Mouse (Mus musculus) heart, embryonic 16.5 days (tissue): Measurements from ENCODE around the gene Sox5. TPM values are rescaled to one million over a fixed set of nuclear protein-coding genes. Genes with fewer than 3 reads are reported as not detected.

Source experiments
- ATAC-seq: fragments of 200-750 bp; cut with Nextera tagmentation; replicated peaks from 2 replicates; pipeline ENCODE4 v1.8.0; 2017; ENCODE audit warnings: moderate number of reproducible peaks; ENCODE audit not compliant: insufficient read depth, low FRiP score; ENCODE audit errors: extremely low read depth
- H3K27ac ChIP-seq: fragments of 300-500 bp; sonication (generic); 2 replicates; pipeline ENCODE4 v1.5.1; 2014; ENCODE audit warnings: mild to moderate bottlenecking, low read length, control low read depth, moderate library complexity
- H3K27me3 ChIP-seq: fragments of 300-500 bp; sonication (generic); 2 replicates; pipeline ENCODE4 v1.6.1; 2014; ENCODE audit warnings: low read length, mixed read lengths; ENCODE audit not compliant: control insufficient read depth, insufficient read depth
- H3K36me3 ChIP-seq: fragments of 300-500 bp; sonication (generic); 2 replicates; pipeline ENCODE4 v1.6.1; 2014; ENCODE audit not compliant: control insufficient read depth, insufficient read depth
- H3K4me1 ChIP-seq: fragments of 300-500 bp; sonication (generic); 2 replicates; pipeline ENCODE4 v1.6.1; 2014; ENCODE audit warnings: low read length, mixed read lengths; ENCODE audit not compliant: control insufficient read depth, insufficient read depth
- H3K4me2 ChIP-seq: fragments of 300-500 bp; sonication (generic); 2 replicates; pipeline ENCODE4 v1.6.1; 2014; ENCODE audit warnings: low read depth, mild to moderate bottlenecking, control low read depth, low read length
- H3K4me3 ChIP-seq: fragments of 300-500 bp; sonication (generic); 2 replicates; pipeline ENCODE4 v1.5.1; 2014; ENCODE audit warnings: mild to moderate bottlenecking, control low read depth, low read length
- H3K9ac ChIP-seq: fragments of 300-500 bp; sonication (generic); 2 replicates; pipeline ENCODE4 v1.6.1; 2014; ENCODE audit warnings: low read length, control low read depth
- H3K9me3 ChIP-seq: fragments of 300-500 bp; sonication (generic); replicated peaks from 2 replicates; pipeline ENCODE4 v1.6.1; 2016; ENCODE audit warnings: low read length; ENCODE audit not compliant: control insufficient read depth
- WGBS: fragments of 180-500 bp; shearing (Covaris S2); extraction: QIAGEN DNeasy Blood & Tissue Kit; methylation state at CpG from one replicate; pipeline ENCODE4 v1.1.7; 2014; 5-methylcytosine and 5-hydroxymethylcytosine counted together
- polyA plus RNA-seq: library from polyadenylated mRNA; unstranded; fragments of >200 nt; fragmentation: Nextera tagmentation; extraction: Ambion mirVana; gene quantifications from 2 replicates; pipeline ENCODE4 v1.2.1, GENCODE M21; 2015

Gene Sox5
- polyA plus RNA-seq, 1 experiment from 2014 or later, result 8.8 TPM

GRCm38 (mm10) chr6:144687681-144688080 lies 94.1 kb downstream of the Sox5 start:
- no peaks in the 10 kb centered on the region for H3K9me3 ChIP-seq
- no peak overlapping the region for H3K9ac ChIP-seq
- no peak for ATAC-seq
- no peak overlapping the region for H3K4me3 ChIP-seq
- H3K27me3 ChIP-seq, result no peaks in the 10 kb centered on the region
- H3K4me1 ChIP-seq, result no peaks in the 10 kb centered on the region
- no peaks in the 10 kb centered on the region for H3K36me3 ChIP-seq
- H3K4me2 ChIP-seq, result no peak overlapping the region
- 31% methylated on average over 8 of the region's 8 CpGs for WGBS
- no peak overlapping the region for H3K27ac ChIP-seq

DNA sequence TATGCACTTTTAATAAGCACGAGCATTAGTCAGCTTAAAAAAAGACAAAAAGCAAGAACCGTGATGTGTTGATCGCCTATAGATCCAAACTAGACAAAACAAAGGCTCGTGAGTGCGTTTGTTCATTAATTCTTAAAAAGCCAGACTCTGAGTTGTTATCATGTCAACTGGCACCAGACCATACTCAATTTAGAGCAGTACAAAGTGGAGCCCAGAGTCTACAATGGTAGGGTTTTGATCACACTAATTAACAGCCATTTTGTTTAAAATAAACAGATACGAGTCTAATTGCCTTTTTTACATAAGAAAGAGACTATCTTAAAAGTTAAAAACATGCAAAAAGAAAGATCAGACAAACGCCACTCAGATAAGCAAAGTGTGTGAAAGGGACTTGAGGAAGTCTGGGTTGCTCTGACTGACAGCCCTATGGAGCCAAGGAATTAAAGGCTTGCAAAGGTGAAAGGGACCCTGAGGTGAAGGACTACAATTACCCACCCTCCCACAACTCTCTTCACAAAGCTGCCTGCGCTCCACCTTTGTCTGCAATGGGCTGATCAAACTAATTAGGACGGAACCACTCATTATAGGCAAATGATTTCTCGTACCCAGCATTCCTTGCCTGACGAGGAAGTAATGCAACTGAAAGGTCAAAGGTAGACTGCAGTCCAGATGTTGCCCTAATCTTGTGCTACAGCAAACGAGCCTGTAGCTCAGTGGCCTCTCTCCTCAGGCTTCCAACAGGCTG lies 100.6 kb downstream of the Sox5 start:
- H3K36me3 ChIP-seq, result no peaks in the 10 kb centered on the region
- H3K27me3 ChIP-seq, result no peaks in the 10 kb centered on the region
- no peaks in the 10 kb centered on the region for H3K9me3 ChIP-seq
- no peak for ATAC-seq
- 70% methylated on average over 12 of the region's 12 CpGs for whole genome bisulfite sequencing
- no peak overlapping the region for H3K27ac ChIP-seq
- H3K4me2 ChIP-seq, result no peak overlapping the region
- no peak overlapping the region for H3K4me3 ChIP-seq
- no peak overlapping the region for H3K9ac ChIP-seq
- H3K4me1 ChIP-seq, result no peaks in the 10 kb centered on the region

DNA sequence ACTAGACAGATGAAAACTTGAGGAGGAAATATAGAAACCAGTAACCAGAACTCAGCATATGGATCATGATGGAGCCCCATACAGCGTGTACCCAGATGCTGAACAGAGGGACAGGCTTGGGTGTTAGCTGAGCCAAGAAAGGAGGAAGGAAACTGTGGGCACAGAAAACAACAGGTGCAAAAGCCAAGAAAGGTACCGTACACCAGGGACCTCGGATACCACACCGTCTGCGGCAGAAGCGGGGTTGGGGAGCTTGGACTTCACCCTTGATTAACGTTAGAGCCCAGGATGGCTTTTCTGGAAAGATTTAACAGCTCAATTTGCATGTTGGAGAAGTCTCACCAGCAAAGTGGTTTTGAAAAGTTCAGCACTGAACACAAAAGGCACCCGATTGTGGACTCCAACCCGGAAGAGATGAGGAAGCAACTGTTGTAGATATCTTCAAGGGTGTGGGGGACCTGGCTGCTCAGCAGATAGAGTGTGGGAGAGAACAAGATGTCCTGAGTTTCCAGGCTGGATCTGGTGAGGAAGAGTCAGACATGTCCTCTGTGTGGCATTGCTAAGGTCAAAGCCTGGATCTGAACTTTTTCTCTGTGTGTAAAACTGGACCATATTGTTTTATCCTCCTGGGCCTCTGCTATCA lies 104.2 kb downstream of the Sox5 start:
- H3K27me3 ChIP-seq, result no peaks in the 10 kb centered on the region
- ATAC-seq, result no peak
- no peak overlapping the region for H3K4me3 ChIP-seq
- no peaks in the 10 kb centered on the region for H3K9me3 ChIP-seq
- WGBS, result 77% methylated on average over 9 of the region's 9 CpGs
- H3K4me1 ChIP-seq, result no peaks in the 10 kb centered on the region
- H3K4me2 ChIP-seq, result no peak overlapping the region
- no peaks in the 10 kb centered on the region for H3K36me3 ChIP-seq
- H3K9ac ChIP-seq, result no peak overlapping the region
- H3K27ac ChIP-seq, result no peak overlapping the region

- H3K36me3 ChIP-seq, result no peaks in the 10 kb centered on the region
- ATAC-seq, result no peak
- 87% methylated on average over 6 of the region's 6 CpGs for WGBS
Measured at GRCm38 (mm10) chr6:144675111-144675510, 106.7 kb downstream of the Sox5 start.

GRCm38 (mm10) chr6:144673906-144674305 lies 107.9 kb downstream of the Sox5 start:
- H3K9ac ChIP-seq, result no peak overlapping the region
- no peaks in the 10 kb centered on the region for H3K9me3 ChIP-seq
- WGBS, result 67% methylated on average over 8 of the region's 8 CpGs
- no peaks in the 10 kb centered on the region for H3K36me3 ChIP-seq
- H3K4me2 ChIP-seq, result no peak overlapping the region
- no peaks in the 10 kb centered on the region for H3K27me3 ChIP-seq
- no peak for ATAC-seq
- no peaks in the 10 kb centered on the region for H3K4me1 ChIP-seq
- H3K4me3 ChIP-seq, result no peak overlapping the region
- H3K27ac ChIP-seq, result no peak overlapping the region

More at GRCm38 (mm10) chr6:144675111-144675510, 106.7 kb downstream of the Sox5 start:
- Histone ChIP-seq H3K4me1 (no peaks in the 10 kb centered on the region), H3K4me3 (no peak overlapping the region), H3K27ac (no peak overlapping the region), H3K9ac (no peak overlapping the region), H3K4me2 (no peak overlapping the region), H3K9me3 (no peaks in the 10 kb centered on the region), H3K27me3 (no peaks in the 10 kb centered on the region)

DNA sequence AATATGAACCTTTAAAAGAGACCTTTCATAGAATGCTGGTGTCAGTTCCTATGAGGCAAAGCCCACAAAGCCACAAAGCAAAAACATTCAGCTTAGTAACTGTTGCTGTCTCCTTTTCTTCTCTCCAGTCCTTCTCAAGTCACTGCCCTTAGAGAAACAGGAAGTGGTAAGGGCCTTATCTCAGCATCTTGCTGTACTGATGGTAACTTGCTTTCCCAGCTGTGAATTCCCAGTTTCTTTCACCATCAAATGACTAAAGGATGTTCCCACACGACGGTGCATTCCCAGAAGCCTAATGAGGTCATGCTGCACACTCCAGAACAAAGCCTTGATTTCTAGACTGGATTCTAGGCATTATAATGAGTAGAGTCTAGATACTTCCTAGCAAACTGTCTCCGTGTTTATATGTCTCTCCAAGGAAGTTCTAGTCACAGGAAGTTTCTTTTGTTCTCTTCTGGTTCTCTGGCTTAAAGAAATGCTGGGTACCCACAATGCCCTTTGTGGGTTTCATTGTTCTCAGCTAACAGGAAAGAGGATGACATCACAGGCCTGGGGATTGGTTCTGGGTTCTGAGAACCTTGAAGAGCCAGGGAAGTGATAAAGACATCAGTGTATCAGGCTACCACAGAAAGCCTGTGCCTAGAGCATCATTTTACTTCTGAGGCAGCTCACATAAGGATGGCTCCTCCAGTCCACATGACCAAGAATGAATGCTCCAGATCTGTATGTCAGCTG lies 111.2 kb downstream of the Sox5 start:
- Histone ChIP-seq H3K27ac (no peak overlapping the region), H3K36me3 (no peaks in the 10 kb centered on the region), H3K27me3 (no peaks in the 10 kb centered on the region), H3K9me3 (no peaks in the 10 kb centered on the region; the same call in 1 of the 2 replicates), H3K9ac (no peak overlapping the region), H3K4me2 (no peak overlapping the region), H3K4me3 (no peak overlapping the region), H3K4me1 (no peaks in the 10 kb centered on the region)
- no peak; the same call in 1 of the 2 replicates for ATAC-seq
- 50% methylated on average over 3 of the region's 3 CpGs for WGBS

- Histone ChIP-seq H3K9me3 (no peaks in the 10 kb centered on the region; the same call in 1 of the 2 replicates), H3K4me3 (no peak overlapping the region), H3K27ac (no peak overlapping the region), H3K4me2 (no peak overlapping the region), H3K27me3 (no peaks in the 10 kb centered on the region), H3K4me1 (no peaks in the 10 kb centered on the region), H3K9ac (no peak overlapping the region), H3K36me3 (no peaks in the 10 kb centered on the region)
- ATAC-seq, result no peak
- WGBS, result 90% methylated on average over 6 of the region's 6 CpGs
Measured at GRCm38 (mm10) chr6:144666617-144667016, 115.2 kb downstream of the Sox5 start.

DNA sequence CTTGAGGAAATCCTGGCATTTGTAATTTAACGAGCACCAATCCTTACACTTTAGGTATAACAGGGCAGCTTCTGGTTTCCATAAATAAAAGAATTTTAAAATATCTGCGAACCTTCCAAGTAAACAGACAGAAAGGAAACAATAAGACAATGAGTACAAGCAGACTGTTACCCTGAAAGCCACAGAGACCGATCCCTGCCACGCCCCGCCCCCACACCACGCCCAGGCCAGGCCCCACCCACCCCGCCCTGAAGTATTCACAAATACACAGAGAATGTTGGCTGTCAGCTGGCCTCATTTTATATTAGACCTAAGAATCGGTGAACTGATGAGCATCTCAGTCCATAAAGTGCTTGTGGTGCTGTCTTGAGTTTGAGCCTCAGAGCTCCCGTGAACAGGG lies 117.0 kb downstream of the Sox5 start:
- 70% methylated on average over 9 of the region's 9 CpGs for WGBS

More for the DNA sequence above, 117.0 kb downstream of the Sox5 start:
- no peak overlapping the region for H3K9ac ChIP-seq
- no peaks in the 10 kb centered on the region for H3K27me3 ChIP-seq
- no peak overlapping the region for H3K27ac ChIP-seq
- H3K9me3 ChIP-seq, result no peaks in the 10 kb centered on the region; the same call in 1 of the 2 replicates
- H3K4me1 ChIP-seq, result no peaks in the 10 kb centered on the region
- no peak overlapping the region for H3K4me2 ChIP-seq
- H3K36me3 ChIP-seq, result no peaks in the 10 kb centered on the region
- ATAC-seq, result no peak
- H3K4me3 ChIP-seq, result no peak overlapping the region
